Mouse (Mus musculus): Measurements from ENCODE around the gene 1700037H04Rik. TPM values are rescaled to one million over a fixed set of nuclear protein-coding genes. Genes with fewer than 3 reads are reported as not detected.

Gene 1700037H04Rik
- 10 to 100 TPM; 17.9 to 21.2 TPM for total RNA-seq (2021)

DNA sequence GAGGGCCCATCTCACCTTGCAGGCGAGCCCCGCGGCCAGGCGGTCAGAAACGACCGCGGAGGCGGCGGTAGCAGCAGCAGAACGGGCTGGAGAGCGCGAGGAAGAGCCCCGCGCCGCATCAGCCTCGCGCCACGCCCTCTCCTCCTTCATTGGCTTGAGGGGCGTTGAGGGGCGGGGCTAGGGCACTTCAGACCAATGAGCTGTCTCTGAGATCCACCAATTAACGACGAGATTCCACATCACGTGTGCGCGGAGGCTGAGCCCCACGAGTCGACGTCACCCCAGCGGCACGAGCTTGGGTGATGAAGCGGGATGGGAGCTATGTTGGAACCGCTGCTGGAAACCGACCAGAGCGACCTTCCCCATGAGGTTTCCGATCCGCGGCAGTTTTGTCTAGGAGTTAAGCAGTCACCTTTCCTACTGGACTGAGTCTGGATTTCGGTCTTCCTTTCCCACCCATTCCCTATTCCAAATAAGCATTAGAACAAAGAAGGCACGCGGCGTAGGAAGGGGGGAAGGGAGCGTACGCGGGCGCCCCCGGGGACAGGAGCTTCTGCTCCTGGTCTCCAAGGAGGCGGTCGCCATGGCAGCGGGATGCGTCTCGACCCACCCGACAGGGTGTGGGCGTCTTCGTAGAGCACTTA, at the start of gene 1700037H04Rik:
Gene 1700037H04Rik, minus strand, starts transcription at position 144 of the 644 bp plus-strand sequence.
- peak; percentile 97 to 98 for DNase-seq
- intact Hi-C loops (cut with DNase I) = loop anchor here (1.0 to 10.0 kb wide), 4 partner anchors 19 to 195 kb away; no protein-coding TSS in a partner anchor

- DNase-seq = peak in 1 of 2 experiments; percentile 45
These were observed 49.4 kb upstream of the 1700037H04Rik start for GRCm38 (mm10) chr2:131209125-131209795.

DNA sequence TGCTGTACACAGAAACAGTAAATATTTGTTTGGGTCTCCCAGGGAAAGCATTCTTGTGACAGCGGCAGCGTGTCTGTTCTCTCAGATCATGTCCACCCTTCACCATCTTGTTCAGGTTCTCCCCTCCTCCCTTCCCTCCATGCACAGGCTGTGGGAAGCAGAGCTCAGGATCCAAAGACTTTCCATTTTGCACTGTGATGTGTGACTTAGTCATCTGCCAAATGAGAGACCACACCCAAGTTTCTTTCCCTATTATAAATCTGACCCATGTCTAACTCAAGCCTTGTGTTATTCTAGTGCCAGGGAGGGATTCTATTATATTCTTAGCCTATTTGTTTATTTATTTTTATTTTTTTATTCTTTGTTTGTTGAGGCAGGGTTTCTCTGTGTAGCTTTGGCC, 48.5 kb upstream of the 1700037H04Rik start:
- intact Hi-C loops (cut with DNase I) = loop anchor here (2.0 kb wide), 1 partner anchor 28 kb away; the partner anchor contains the start of gene Cenpb

More at GRCm38 (mm10) chr2:131209125-131209795, 49.4 kb upstream of the 1700037H04Rik start:
- intact Hi-C loops (cut with DNase I) = loop anchor here (2.0 kb wide), 1 partner anchor 28 kb away; the partner anchor contains the start of gene Cenpb

DNA sequence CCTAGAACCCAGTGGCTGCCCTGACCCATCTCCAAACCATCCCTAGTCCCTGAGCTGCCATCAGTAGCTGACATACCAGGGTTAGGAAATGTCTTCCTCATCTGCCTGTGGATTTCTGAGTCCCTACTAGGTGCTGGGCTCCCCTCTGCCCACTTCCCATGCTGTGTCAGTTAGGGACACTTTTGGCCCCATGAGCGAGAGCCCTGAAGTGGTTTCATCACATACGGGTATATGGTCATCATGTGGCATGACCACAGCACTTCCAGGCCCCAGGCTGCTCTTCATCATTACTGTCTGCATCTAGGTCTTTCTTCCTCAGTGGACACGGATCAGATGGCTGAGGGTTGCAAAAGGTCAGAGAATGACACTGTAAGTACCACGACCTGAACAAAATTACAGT, 46.9 kb upstream of the 1700037H04Rik start, which contains the start of gene Ap5s1:
Gene Ap5s1, plus strand, starts transcription at position 301 of the 400 bp plus-strand sequence.
- intact Hi-C loops (cut with DNase I) = no loop called here
- no peak for DNase-seq

More for the DNA sequence above, 48.5 kb upstream of the 1700037H04Rik start:
- DNase-seq = no peak

DNA sequence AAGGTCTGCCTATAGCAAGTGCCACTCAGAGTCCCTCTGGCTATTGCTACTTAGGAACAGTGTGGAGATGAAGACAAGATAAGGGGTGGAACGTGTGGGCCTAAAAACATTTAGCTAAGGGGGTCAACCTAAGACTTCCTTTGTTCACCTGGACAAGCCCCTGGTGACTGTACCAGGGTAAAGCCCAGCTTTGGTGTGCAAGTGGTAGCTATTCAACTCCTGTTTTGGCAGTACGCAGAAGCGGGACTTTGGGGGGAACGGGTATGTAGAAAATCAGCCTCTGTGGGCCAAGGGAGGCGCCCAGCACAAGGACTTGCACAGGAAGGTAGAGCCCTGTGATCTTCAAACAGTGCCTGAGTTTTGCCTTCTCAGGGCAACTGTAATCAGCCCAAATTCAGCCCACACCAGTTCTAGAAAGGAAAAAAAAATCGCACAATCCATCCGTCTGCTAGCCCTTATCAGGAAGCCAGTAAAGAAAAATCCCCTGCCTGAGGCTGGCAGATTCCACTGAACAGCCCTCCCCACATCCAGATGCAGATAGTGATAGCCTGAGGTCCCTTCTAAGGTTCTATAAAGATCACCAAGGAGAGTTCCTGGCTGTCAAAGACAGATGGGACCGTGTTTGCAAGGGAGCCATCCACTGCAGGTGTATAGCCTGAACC, 45.8 kb upstream of the 1700037H04Rik start:
- intact Hi-C loops (cut with DNase I) = no loop called here
- no peak for DNase-seq

DNA sequence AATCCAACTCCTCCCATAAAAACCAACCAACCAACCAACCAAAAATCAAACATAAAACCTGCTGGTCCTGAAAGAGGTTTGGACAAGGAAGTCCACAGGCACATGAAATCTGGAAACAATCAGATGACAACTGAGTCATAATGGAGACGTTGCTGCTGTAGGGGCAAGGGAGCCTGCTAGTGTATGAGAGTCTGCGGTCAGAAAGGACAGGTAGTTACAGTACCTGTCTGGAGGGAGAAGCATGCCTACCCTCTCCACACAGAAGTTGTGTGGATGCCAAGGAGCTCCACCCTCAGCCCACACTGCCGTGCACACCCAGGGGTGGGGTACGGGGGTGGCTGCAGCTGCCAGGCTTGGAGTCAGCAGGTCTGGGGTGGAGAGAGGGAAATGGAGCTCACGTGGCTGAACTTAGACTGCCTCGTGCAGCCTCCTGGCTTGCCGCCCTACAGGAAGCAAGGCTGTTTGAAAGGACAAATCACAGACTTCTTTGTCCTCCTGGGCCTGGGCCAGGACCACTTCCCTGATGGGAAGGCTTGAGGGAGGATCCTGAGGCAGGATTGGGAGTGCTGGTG, 44.6 kb upstream of the 1700037H04Rik start:
- intact Hi-C loops (cut with DNase I) = no loop called here
- peak; percentile 96 to 98 for DNase-seq

GRCm38 (mm10) chr2:131203816-131204409, 44.0 kb upstream of the 1700037H04Rik start:
- DNase-seq = no peak
- intact Hi-C loops (cut with DNase I) = loop anchor here (2.0 kb wide), 1 partner anchor 17 kb away; the partner anchor contains the start of genes Cdc25b and Spef1

GRCm38 (mm10) chr2:131201262-131201661, 41.4 kb upstream of the 1700037H04Rik start:
- no peak for DNase-seq
- intact Hi-C loops (cut with DNase I) = no loop called here

- no peak for DNase-seq
- intact Hi-C loops (cut with DNase I) = no loop called here
These were observed 40.8 kb upstream of the 1700037H04Rik start for GRCm38 (mm10) chr2:131200710-131201109.

DNA sequence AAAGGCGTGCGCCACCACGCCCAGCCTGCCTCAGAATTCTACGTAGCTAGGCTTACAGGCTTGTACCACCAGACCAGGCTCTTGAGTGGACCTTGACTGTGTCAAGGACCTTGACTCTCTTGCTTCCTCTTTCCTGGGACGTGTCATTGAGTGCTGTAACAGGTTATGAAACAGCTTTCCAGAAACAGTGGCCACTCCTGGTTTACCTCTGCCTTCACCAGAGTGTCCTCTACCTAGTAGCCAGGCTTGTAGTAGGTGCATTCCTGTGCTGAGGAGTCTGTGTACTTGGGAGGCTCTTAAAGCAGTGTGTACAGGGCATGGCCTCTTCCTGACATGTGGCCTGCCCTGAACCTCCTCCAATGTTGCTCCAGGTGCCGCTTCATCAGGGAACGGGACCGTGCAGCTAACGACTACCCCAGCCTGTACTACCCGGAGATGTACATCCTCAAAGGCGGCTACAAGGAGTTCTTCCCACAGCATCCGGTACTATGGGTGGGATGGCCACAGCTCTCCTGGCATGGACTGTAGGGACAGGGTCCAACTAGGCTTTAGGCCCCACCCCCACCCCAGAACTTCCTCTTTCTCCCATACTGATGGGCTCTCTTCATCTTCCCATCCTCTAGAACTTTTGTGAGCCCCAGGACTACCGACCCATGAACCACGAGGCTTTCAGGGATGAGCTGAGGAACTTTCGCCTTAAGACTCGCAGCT, 36.9 kb upstream of the 1700037H04Rik start:
- DNase-seq = no peak
- intact Hi-C loops (cut with DNase I) = no loop called here

DNA sequence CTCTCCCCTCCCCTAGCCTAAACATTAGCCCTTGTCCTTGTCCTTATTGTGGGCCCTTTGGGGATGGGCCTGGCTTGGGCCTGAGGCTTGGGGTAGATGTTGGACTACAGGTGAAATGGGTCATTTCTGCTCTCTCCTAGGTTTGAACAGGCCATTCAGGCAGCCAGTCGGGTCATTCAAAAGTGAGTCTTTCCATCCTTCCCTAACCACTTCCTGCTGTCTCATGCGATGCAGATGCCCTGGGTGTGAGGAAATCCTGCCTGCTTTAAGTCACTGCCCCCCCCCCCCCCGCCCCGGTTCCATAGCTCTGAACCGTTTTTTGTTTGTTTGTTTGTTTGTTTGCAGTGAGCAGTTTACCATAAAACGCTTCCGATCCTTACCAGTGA, 31.1 kb upstream of the 1700037H04Rik start:
- intact Hi-C loops (cut with DNase I) = no loop called here
- no peak for DNase-seq

DNA sequence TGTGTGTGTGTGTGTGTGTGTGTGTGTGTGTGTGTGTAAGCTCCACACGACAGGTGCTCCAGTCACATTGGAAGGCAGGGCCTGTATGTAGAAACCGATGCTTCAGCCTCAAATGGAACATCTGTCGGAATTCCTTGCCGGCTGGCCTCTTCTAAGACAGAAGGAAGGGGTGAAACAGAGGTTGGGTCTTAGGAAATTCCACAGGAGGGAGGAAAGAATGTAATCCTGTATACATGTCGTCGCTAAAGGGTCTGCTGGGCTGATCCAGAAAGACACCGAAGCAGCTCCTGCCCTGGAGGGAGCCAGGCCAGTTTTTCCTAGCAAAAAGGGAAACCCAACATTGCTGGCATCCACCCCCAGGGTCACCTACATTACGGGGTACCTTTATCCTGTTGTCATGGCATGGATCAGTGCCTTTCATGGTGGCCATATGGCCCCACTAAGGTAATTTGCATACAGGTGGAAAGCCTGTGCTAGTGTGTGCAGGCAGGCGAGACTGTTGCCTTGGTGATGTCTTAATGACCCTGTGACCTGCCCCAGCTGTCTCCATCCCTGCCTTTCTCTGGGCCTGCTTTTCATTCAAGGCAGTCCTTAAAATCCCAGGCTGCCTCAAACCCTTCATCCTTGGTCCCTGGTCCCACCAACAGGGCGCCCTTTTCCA, 30.6 kb upstream of the 1700037H04Rik start:
- intact Hi-C loops (cut with DNase I) = no loop called here
- DNase-seq = no peak

- intact Hi-C loops (cut with DNase I) = loop anchor here (5.0 kb wide), 1 partner anchor 228 kb away; no protein-coding TSS in a partner anchor
- no peak for DNase-seq
These were observed 29.8 kb upstream of the 1700037H04Rik start for GRCm38 (mm10) chr2:131189521-131190309.

- DNase-seq = no peak
- intact Hi-C loops (cut with DNase I) = loop anchor here (5.0 kb wide), 1 partner anchor 229 kb away; no protein-coding TSS in a partner anchor
These were observed 28.4 kb upstream of the 1700037H04Rik start for GRCm38 (mm10) chr2:131188311-131188710.

GRCm38 (mm10) chr2:131187602-131187922, 27.7 kb upstream of the 1700037H04Rik start:
- DNase-seq = no peak
- intact Hi-C loops (cut with DNase I) = loop anchor here (2.0 to 5.0 kb wide), 2 partner anchors 15 to 230 kb away; no protein-coding TSS in a partner anchor

- DNase-seq = peak; percentile 88 to 89
- intact Hi-C loops (cut with DNase I) = loop anchor here (2.0 to 5.0 kb wide), 2 partner anchors 16 to 230 kb away; no protein-coding TSS in a partner anchor
These were observed 27.1 kb upstream of the 1700037H04Rik start, which contains the start of the genes Cdc25b and Spef1 for GRCm38 (mm10) chr2:131186771-131187601. Gene Cdc25b (plus strand): TSS chr2:131186949. Gene Spef1 (minus strand): TSS chr2:131187282.

DNA sequence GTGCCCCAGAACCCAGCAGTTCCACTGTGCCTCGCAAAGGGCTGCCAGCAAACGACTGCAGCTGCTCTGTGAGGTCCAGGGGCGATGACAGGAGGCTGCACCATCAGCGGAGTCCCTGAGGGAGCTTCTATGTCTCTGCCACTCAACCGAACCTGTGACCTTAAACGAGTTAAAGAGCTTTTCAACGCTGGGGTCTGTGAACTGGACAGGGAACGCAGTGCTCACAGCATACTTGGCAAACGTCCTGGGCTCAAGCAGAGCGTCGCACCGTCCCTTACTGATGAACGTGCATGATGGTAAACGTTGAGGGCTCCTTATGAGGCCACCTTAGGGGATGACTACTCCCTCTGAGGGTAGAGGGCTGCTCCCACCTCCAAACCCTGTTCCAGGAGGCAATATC, 26.5 kb upstream of the 1700037H04Rik start:
- intact Hi-C loops (cut with DNase I) = loop anchor here (2.0 to 5.0 kb wide), 2 partner anchors 16 to 231 kb away; no protein-coding TSS in a partner anchor
- no peak for DNase-seq
